Mouse (Mus musculus): ENCODE results near the gene Gm13088. TPM values are rescaled to one million over a fixed set of nuclear protein-coding genes. Genes with fewer than 3 reads are reported as not detected.

The Gm13088 gene
- not detected in 2 replicates for polyA plus RNA-seq (2012; rRNA removed)

DNA sequence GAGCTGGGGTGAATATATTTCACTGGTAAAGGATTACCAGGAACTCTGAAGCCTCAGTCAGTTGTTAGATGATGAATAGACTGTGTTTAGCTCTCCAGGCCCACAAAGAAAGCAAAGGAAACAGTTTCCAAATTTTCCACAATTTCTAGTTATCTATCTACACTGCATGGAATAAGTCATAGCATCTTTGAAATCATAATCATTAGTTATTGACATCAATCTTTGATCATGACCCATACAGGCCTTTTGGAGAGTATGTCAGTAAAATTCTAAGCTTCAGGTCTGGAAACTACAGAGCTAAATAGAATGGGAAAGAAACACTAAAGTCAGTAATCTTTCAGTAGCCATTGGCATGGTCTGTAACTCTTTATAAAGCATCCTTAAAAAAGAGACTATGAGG, at the start of gene Gm13088:
TSS of gene Gm13088 (minus strand) at position 101 of the 400 bp plus-strand sequence.

DNA sequence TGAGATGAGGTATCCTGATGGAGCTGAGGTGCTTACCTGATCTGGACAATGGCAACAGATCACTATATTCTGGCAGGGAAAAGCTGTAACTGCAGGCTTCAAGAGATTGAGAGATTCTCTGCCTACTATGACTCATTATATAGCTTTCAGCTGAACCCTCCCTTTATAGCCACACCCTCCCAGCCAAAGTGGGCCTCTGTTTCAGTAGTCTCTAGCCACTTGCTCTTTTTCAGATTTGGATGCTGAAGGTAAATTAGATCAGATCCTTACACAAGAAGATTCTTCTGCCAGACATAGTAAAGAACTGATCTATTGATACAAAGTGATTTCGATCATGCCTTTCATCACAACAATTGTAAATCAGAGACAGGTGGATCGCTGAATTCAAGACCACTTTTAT, 45.6 kb upstream of the Gm13088 start, which contains the start of gene Gm13089:
TSS of gene Gm13089 (minus strand) at position 101 of the 400 bp plus-strand sequence.

DNA sequence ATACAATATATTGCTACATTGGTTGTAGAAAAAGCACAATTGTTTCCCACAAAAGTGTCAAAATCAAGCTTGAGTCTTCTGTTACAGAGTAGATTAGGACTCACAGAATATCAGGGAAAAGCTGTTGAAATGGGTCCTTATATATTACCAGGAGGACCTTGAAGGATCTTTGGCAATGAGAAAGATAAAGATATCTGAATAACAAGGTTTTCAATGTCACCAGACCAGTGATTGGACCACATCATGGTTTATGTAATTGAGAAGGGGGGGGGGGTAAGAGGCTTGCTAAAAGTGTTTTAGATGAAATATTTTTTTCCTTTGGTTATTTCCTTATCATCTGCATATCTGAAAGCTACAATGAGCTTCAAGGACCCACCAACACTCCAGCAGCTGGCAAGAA, 42.3 kb downstream of the Gm13088 start, which contains the start of gene Gm13083:
TSS of gene Gm13083 (plus strand) at position 301 of the 400 bp plus-strand sequence.

Other genes starting within 250 kb of the Gm13088 start
- 1.6 and 2.3 TPM in 2 replicates for gene Pramef8, start 244.8 kb downstream of the Gm13088 start, polyA plus RNA-seq (2012; rRNA removed)
- not detected in 2 replicates for gene Oog4, start 206.9 kb downstream of the Gm13088 start, polyA plus RNA-seq (2012; rRNA removed)
- gene Gm13043, start 145.9 kb downstream of the Gm13088 start, polyA plus RNA-seq (2012; rRNA removed): not detected in 2 replicates
- gene Gm13040, start 121.3 kb downstream of the Gm13088 start, polyA plus RNA-seq (2012; rRNA removed): not detected in 2 replicates
- gene BC080695, start 105.5 kb downstream of the Gm13088 start, polyA plus RNA-seq (2012; rRNA removed): not detected in 2 replicates
- not detected in 2 replicates for gene Gm13057, start 105.5 kb downstream of the Gm13088 start, polyA plus RNA-seq (2012; rRNA removed)
- not detected in 2 replicates for gene Gm13083, start 42.2 kb downstream of the Gm13088 start, polyA plus RNA-seq (2012; rRNA removed)
- gene Gm13089, start 45.5 kb upstream of the Gm13088 start, polyA plus RNA-seq (2012; rRNA removed): not detected in 2 replicates
- not detected in 2 replicates for gene Gm13078, start 62.2 kb upstream of the Gm13088 start, polyA plus RNA-seq (2012; rRNA removed)
- gene Gm13023, start 132.1 kb upstream of the Gm13088 start, polyA plus RNA-seq (2012; rRNA removed): not detected in 2 replicates
- not detected in 2 replicates for gene Gm13084, start 158.8 kb upstream of the Gm13088 start, polyA plus RNA-seq (2012; rRNA removed)
- gene Gm13103, start 189.3 kb upstream of the Gm13088 start, polyA plus RNA-seq (2012; rRNA removed): not detected in 2 replicates
- gene Pramef6, start 243.1 kb upstream of the Gm13088 start, polyA plus RNA-seq (2012; rRNA removed): not detected in 2 replicates

Data from stomach, adult 2 months (tissue).